Mouse (Mus musculus) liver (tissue): ENCODE results near the gene Prkag2.

Source experiments
- DNase-seq: peaks from one replicate; pipeline ENCODE4 v3.0.0-alpha.2; 2020; ENCODE audit warnings: mixed read lengths

The Prkag2 gene

DNA sequence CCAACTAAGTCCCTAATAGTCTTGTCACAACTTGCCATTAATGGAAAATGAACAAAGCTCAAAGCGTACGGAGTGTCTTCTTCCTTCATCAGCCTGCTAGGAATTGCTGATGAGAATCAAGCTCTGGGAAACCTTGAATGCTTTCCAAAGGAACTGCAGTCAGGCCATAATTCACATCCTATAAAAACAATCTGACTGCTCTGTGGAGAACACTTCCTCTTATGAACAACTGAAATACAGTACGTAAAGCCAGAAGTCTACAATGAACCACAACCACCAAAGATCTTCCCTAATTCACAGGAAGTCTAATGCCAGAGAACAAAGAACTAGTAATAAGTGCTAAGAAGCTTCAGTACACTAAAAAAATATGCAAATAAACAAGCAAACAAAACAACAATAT lies 286.5 kb downstream of the Prkag2 start:
- DNase-seq = no peak

DNA sequence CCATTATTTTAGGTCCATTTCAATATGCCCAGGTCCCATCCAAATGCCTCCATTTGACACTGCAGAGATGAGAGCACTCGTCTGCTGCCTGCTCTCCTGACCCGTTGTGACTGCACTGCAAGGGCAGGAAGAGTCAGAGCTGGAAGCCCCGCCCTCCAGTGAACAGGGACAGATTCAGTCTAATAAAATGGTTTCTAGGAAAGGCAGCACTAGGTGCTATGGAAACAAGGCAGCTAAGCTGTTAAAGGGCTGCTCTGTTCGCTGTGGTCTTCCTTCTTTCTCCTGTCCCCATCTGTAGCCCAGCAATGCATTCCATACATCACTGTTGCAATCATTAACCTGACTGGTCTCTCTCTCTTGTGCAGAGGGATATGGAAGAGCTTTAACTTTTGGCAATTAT lies 287.4 kb downstream of the Prkag2 start:
- no peak for DNase-seq
